Mouse (Mus musculus) cerebellum, adult 11-12 months (tissue): ENCODE measurements at regions not wholly inside any gene's neighbourhood (a gene's known extent, or its start where the extent isn't known, plus 50 kb on each side); places are given as distances from the start of the nearest gene placed in this dataset.
"Not testable (repeated sequence)": the region's sequence is repeated elsewhere in the genome, so short reads cannot be mapped to it uniquely, and the experiment has no call there.

Experiments
- DNase-seq: peaks from one replicate; pipeline ENCODE4 v3.0.0; 2022

DNA sequence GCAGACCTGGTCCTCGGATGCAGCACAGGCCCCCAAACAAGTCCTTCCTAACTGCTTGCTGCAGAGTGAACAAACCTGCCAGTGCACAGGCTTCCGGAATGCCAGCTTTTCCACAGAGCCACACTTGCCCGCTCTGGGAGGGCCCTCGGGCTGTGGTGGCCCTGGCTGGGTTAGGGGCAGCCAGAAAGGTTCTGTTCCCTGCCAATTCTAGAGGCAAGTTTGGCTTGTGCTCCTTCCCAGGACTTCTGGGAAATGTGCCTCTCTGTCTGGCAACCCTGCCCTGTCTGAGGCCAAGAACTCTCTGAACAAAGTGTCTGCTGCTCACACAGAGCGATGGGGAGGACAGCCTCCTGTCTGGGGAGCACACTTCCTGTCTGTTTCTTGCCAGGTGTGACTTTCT, 66.4 kb downstream of the Xrcc2 start:
- peak; percentile 22 for DNase-seq

DNA sequence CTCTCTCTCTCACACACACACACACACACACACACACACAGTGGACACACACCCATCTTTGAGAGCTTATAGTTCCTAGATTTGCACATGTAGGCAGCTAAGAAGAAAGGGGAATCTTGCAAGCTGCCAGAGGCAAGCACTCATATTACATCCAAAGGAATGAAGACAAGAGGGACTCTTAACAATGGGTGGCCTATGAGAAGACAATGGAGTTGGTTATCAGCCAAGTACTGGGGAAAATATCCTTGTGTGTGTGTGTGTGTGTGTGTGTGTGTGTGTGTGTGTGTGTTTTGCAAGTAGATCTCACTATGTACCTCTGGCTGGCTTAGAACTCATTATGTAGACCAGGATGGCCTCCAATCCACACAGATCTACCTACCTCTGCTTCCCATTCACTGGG, 67.5 kb downstream of the Xrcc2 start:
- no peak for DNase-seq

DNA sequence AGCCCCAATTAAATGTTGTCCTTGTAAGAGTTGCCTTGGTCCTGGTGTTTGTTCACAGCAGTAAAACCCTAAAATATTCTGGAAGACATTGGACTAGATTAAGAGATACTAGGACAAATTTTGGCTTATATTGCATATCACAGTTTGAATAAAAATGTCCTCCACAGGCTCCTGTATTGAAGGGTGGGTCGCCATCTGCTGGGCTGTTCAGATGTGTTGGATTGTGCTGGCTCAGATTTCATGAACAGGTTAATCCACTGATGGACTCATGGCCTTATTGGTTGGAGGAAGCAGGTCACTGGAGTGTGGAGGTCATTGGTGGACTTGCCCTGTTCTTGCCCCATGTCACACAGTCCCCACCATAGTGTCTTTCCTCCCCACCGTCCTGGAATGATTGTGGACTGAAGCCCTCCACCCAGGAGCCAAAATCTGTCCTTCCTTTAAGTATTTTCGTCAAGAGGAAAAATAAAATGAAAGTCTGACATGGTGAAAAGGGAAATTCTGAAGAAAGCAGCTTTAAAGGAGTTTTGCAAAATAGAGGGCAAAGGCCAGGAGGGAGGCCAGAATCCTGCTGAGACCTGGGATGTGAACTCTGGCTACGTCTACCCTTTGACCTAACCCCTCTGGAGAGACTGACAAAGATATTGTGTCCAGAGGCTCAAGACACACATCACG, 72.6 kb downstream of the Xrcc2 start:
- no peak for DNase-seq

DNA sequence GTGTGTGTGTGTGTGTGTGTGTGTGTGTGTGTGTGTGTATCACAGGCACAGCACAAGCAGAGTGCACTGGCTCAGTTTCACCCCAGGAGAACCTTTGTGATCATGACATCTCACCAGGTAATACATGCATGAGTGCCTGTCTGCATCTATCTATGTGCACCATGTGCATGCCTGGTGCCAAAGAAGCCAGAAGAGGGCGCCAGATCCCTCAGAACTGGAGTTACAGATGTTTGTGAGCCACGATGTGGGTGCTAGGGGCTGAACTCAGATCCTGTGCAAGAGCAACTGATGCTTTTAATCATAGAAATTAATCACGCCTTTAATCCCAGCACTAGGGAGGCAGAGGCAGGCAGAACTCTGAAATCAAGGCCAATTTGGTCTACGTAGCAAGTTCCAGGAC, 75.9 kb downstream of the Xrcc2 start:
- DNase-seq, result no peak

DNA sequence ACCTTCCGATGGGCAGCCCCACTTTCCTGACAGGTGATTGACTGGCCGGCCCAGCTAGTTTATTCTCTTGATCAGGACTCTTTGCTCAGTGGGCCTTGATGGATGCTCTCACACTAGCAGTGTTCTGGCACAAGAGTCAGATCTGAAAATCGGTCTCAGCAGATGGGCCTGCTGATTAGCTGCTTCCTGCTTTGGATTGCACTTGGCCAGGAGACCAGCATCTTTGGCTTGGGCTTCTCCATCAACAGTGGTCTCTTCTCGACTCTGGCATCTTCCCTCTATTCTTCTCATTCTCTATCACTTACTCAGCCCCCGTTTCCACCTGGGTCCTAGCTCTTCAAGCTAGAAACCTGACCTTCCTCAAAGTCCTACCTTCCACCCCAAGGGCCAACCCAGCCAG, 77.1 kb downstream of the Xrcc2 start:
- peak; percentile 40 for DNase-seq

- DNase-seq, result no peak
These were observed 78.5 kb downstream of the Xrcc2 start for GRCm38 (mm10) chr5:25627086-25627485.

GRCm38 (mm10) chr5:25624029-25624428, 81.6 kb downstream of the Xrcc2 start:
- no peak for DNase-seq

- no peak for DNase-seq
These were observed 85.8 kb downstream of the Xrcc2 start for GRCm38 (mm10) chr5:25619872-25620271.

GRCm38 (mm10) chr5:25619337-25619736, 86.3 kb downstream of the Xrcc2 start:
- not testable (repeated sequence) for DNase-seq

GRCm38 (mm10) chr5:25614659-25615061, 91.0 kb downstream of the Xrcc2 start:
- DNase-seq, result no peak

DNA sequence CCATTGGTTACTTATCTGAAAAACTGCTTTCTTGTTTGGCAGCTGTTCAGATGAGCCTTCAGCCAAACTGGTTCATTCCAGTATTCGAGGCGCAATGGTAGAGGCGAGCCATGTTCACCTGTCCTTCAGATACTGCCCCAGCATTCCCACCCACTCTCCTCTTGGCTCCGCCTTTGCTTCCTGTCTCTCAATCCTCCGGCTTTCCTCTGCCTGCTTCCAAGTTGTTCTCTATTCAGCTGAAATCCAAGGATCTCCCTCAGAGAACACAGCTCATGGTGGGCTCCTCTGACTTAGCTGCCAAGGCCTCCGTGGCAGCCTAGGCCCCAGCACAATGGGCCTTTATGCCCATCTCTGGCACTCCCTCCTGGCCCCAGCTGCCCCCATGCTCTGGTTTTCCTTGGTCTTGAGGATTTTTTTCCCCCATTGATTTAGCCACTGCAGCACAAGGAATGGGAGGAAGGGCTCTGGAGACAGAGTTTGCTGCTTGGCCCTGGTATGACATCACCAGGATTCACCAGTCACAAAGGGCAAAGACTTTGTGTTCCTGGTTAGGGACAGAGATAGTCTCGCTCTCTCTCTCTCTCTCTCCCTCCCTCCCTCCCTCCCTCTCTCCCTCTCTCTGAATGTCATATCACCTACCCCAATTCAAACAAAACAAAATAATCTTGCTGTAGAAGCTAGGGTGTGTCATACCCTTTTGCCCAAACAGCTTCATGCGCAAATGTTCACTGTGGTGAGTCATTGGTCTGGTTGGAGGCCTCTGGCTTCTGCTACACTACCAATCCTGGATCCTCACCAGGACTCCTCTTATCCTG, 91.6 kb downstream of the Xrcc2 start:
- peak; percentile 42 for DNase-seq

GRCm38 (mm10) chr5:25612036-25612705, 93.5 kb downstream of the Xrcc2 start:
- DNase-seq, result no peak

DNA sequence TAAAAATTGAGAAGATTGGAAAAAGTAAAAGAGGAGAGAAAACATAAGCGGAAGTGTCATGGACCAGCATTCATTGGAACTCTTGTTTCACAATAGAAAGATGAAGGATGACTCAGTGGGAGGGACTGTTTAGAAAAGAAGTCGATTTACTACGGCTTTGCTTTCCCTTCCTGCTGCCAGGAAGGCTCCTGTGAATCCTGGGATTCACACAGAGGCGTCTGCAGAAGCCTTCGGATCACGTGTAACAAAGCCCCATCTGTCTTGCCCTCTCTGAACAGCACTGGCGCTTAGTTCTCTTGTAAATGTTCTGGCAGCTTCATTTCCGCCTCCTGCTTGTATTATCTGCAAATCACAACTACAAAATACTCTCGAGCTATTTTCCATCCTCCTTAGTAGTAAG, 94.0 kb downstream of the Cct8l1 start:
- DNase-seq, result peak; percentile 59

GRCm38 (mm10) chr5:25602123-25602522, 86.3 kb downstream of the Cct8l1 start:
- no peak for DNase-seq

GRCm38 (mm10) chr5:25599363-25599762, 83.5 kb downstream of the Cct8l1 start:
- DNase-seq, result no peak

- no peak for DNase-seq
These were observed 81.9 kb downstream of the Cct8l1 start for GRCm38 (mm10) chr5:25597786-25598185.

DNA sequence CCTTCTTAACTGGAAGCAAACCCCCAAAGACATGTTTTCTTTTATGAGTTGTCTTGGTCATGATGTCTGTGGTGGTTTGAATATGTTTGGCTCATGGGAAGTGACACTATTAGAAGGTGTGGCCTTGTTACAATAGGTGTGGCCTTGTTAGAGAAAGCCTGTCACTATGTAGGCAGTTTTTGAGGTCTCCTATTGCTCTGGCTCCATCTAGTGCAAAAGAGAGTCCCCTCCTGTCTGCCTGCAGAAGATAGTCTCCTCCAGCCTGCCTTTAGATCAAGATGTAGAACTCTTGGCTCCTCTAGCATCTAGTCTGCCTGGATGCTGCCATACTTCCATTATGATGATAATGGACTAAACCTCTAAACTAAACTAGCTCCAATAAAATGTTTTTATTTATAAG, 75.8 kb downstream of the Cct8l1 start:
- no peak for DNase-seq
